Mouse (Mus musculus): ENCODE data around the gene Acap3.

DNA sequence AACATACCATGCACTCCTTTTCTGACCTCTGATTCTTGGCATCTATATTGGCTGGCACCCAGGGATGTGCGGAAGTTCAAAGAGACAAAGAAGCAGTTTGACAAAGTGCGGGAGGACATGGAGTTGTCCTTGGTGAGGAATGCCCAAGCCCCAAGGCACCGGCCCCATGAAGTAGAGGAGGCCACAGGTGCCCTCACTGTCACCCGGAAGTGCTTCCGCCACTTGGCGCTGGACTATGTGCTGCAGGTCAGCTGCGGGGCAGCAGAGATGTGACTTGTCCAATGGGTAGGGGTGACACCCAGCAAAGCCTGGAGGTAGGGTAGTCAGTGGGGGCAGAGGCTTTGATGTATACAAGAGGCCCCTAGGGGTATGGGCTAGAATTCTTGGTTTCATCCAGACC, 7.7 kb downstream of the Acap3 start:
- TF ChIP-seq POLR2A (IDR thresholded peaks at IDR 0.05; ENCODE audit: insufficient read depth, low read length) (no peak), CTCF (IDR thresholded peaks at IDR 0.05; ENCODE audit: low read depth, low read length) (no peak)
